Mouse (Mus musculus) olfactory bulb, adult 2 months (tissue): ENCODE results near the gene BC004004.

ENCODE experiments used
- CTCF ChIP-seq: fragments of 200-500 bp; IDR thresholded peaks from 2 replicates; pipeline ENCODE4 v1.5.1; 2012; ENCODE audit warnings: low read depth, mild to moderate bottlenecking, low read length, moderate library complexity; ENCODE audit not compliant: insufficient read depth
- POLR2A ChIP-seq: fragments of 200-500 bp; IDR thresholded peaks from 2 replicates; pipeline ENCODE4 v1.6.1; 2012; ENCODE audit warnings: mild to moderate bottlenecking, low read depth, low read length, moderate library complexity; ENCODE audit not compliant: insufficient read depth

- TF ChIP-seq POLR2A = no peak
- TF ChIP-seq CTCF = no peak
These were observed 70.7 kb downstream of the BC004004 start for GRCm38 (mm10) chr17:29339170-29339768.
